Mouse (Mus musculus): ENCODE measurements around the gene Arl14.

- TF ChIP-seq CTCF (IDR thresholded peaks at IDR 0.05; ENCODE audit: borderline replicate concordance, extremely low read depth, insufficient read depth, insufficient read length), result no peak
- no peak for TF ChIP-seq POLR2A (IDR thresholded peaks at IDR 0.05; ENCODE audit: borderline replicate concordance, extremely low read depth, insufficient read depth, insufficient read length, poor library complexity, severe bottlenecking)
Measured at GRCm38 (mm10) chr3:69254676-69255075, 32.5 kb downstream of the Arl14 start.

All from brain, embryonic 14.5 days (tissue).